Mouse (Mus musculus): ENCODE data around the gene Acadl.

DNA sequence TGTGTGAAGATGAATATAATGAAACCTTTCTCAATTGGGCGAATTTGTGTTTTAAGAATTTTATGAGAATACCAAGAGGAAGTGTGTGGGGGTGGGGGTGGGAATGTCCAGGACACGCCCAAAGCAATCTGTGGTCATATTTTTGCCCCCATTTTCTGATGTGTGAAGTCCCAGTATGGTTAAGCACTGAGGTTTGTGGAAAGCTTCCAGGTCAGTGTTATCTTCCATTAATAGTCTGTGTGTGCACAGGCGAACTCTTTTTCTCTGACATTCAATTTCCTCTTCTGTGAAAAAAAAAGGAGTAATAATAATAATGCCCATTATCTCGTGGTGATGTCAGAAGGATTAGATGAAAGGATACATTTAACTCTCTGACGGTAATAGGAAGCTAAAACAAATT, 33.5 kb upstream of the Acadl start:
- TF ChIP-seq CTCF (IDR thresholded peaks at IDR 0.05; ENCODE audit: borderline replicate concordance, extremely low read depth, insufficient read depth, insufficient read length) (no peak), POLR2A (IDR thresholded peaks at IDR 0.05; ENCODE audit: borderline replicate concordance, extremely low read depth, insufficient read depth, insufficient read length, poor library complexity, severe bottlenecking) (no peak)

All from brain, embryonic 14.5 days (tissue).